Mouse (Mus musculus) cerebellum, adult 11-12 months (tissue): ENCODE data around the gene Six3.

ENCODE experiments used
- DNase-seq: peaks from one replicate; pipeline ENCODE4 v3.0.0; 2022

Six3 gene

GRCm38 (mm10) chr17:85613266-85613860 lies at the start of gene Six3:
Six3 (plus strand) TSS chr17:85613608.
- DNase-seq: no peak

GRCm38 (mm10) chr17:85564107-85564506 lies 49.3 kb upstream of the Six3 start:
- DNase-seq: no peak

- no peak for DNase-seq
Observed at GRCm38 (mm10) chr17:85574023-85574422, 39.4 kb upstream of the Six3 start.

GRCm38 (mm10) chr17:85578290-85578689 lies 35.1 kb upstream of the Six3 start:
- no peak for DNase-seq

GRCm38 (mm10) chr17:85579350-85579749 lies 34.1 kb upstream of the Six3 start:
- DNase-seq: no peak

GRCm38 (mm10) chr17:85580221-85580620 lies 33.2 kb upstream of the Six3 start:
- DNase-seq: no peak

GRCm38 (mm10) chr17:85584170-85584569 lies 29.2 kb upstream of the Six3 start:
- no peak for DNase-seq

- no peak for DNase-seq
Observed at GRCm38 (mm10) chr17:85584573-85584972, 28.8 kb upstream of the Six3 start.

- no peak for DNase-seq
Observed at GRCm38 (mm10) chr17:85585779-85586178, 27.6 kb upstream of the Six3 start.

GRCm38 (mm10) chr17:85591976-85592375 lies 21.4 kb upstream of the Six3 start:
- DNase-seq: no peak

GRCm38 (mm10) chr17:85595853-85596252 lies 17.6 kb upstream of the Six3 start:
- DNase-seq: no peak

- no peak for DNase-seq
Observed at GRCm38 (mm10) chr17:85596341-85596890, 17.0 kb upstream of the Six3 start.

GRCm38 (mm10) chr17:85599520-85599919 lies 13.9 kb upstream of the Six3 start:
- no peak for DNase-seq

GRCm38 (mm10) chr17:85606463-85606862 lies 6.9 kb upstream of the Six3 start:
- no peak for DNase-seq

GRCm38 (mm10) chr17:85607556-85608365 lies 5.6 kb upstream of the Six3 start:
- no peak for DNase-seq

- DNase-seq: no peak
Observed at GRCm38 (mm10) chr17:85608366-85609093, 4.9 kb upstream of the Six3 start.

GRCm38 (mm10) chr17:85609094-85609425 lies 4.3 kb upstream of the Six3 start:
- no peak for DNase-seq

GRCm38 (mm10) chr17:85609621-85610392 lies 3.6 kb upstream of the Six3 start:
- no peak for DNase-seq

GRCm38 (mm10) chr17:85610393-85611115 lies 2.9 kb upstream of the Six3 start:
- DNase-seq: no peak

GRCm38 (mm10) chr17:85611521-85612515 lies 1.6 kb upstream of the Six3 start:
- no peak for DNase-seq
